Mouse (Mus musculus) forelimb bud, embryonic 11.5 days (tissue): ENCODE data around the gene Fbxw22.
"Not testable (repeated sequence)": the region's sequence is repeated elsewhere in the genome, so short reads cannot be mapped to it uniquely, and the experiment has no call there.

ENCODE experiments used
- DNase-seq: peaks from one replicate; pipeline ENCODE4 v3.0.0-alpha.2; 2012; ENCODE audit warnings: low read depth, low spot score

Fbxw22 gene

GRCm38 (mm10) chr9:109404196-109404595 is at the start of gene Fbxw22:
TSS of gene Fbxw22 (minus strand) at chr9:109404296.
- not testable (repeated sequence) for DNase-seq

- no peak for DNase-seq
These were observed 44.9 kb upstream of the Fbxw22 start, which contains the start of gene Fbxw16 for GRCm38 (mm10) chr9:109449040-109449439. TSS of gene Fbxw16 (minus strand) at chr9:109449140.

- DNase-seq, result no peak
These were observed 28.9 kb upstream of the Fbxw22 start for GRCm38 (mm10) chr9:109432956-109433355.

DNA sequence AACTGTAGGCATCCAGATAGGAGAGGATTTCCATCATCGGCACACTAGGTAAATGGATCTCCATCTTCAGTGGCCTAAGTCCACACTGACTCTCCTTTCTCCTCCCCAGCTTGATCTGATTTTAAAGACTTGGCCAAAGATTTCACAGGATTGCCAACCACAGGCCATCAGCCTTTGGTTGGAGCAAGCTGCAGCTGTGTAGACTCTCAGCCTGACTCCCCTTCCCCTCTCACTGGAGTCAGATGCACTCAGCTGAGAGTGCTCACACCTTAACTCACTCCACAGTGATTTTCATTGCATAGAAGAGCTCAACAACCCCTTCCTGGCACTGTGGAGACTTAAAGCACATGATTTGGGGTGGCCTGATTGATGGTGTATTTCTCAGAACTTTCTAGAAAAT is 64.5 kb downstream of the Fbxw22 start, which contains the start of gene Fbxw28:
Gene Fbxw28 (minus strand): TSS at position 101 of the 400 bp plus-strand sequence.
- not testable (repeated sequence) for DNase-seq
